ENCODE assay signal across 8 mouse cellular contexts in genomic region chr10:128302357-128302756, GRCm38 (mm10). TPM values are rescaled to one million over a fixed set of nuclear protein-coding genes. Genes with fewer than 3 reads are reported as not detected.
DNase-seq lines count a peak whose midpoint lies in the region; ATAC-seq and TF ChIP-seq lines count a peak whose summit lies in the region.

No protein-coding gene starts in this region.

- no peak for ATAC-seq in kidney, embryonic 14.5 days (ENCODE audit: low FRiP score, low TSS enrichment)
- no peak for ATAC-seq in hindbrain, postnatal 0 days

- H3K36me3 ChIP-seq in kidney, embryonic 14.5 days (ENCODE audit: control insufficient read depth, insufficient read depth, low read length) = peaks cover 2% of the 10 kb centered on the region; the same call in 1 of the 2 replicates
- no peaks in the 10 kb centered on the region for H3K36me3 ChIP-seq in hindbrain, postnatal 0 days (ENCODE audit: insufficient read depth, low read length)

- 36% methylated on average over 3 of the region's 3 CpGs for WGBS in kidney, embryonic 14.5 days
- 33% methylated on average over 3 of the region's 3 CpGs for WGBS in hindbrain, postnatal 0 days

- H3K4me1 ChIP-seq in kidney, embryonic 14.5 days (ENCODE audit: control insufficient read depth, insufficient read depth, low read length) = peaks cover 13% of the 10 kb centered on the region
- peaks cover 14% of the 10 kb centered on the region for H3K4me1 ChIP-seq in hindbrain, postnatal 0 days (ENCODE audit: insufficient read depth, low read length)

- peak overlapping the region; percentile 96 for H3K27ac ChIP-seq in kidney, embryonic 14.5 days (ENCODE audit: low read depth, low read length)
- H3K27ac ChIP-seq in hindbrain, postnatal 0 days = peak overlapping the region; percentile 95

- DNase-seq in kidney, postnatal 4 days = no peak
- DNase-seq in c-Kit-negative CD71-positive TER-119-positive erythroid progenitor cells, embryonic 14.5 days (ENCODE audit: low read depth, low spot score) = peak; percentile 26
- DNase-seq in hindbrain, postnatal 0 days (ENCODE audit: low spot score) = no peak
- peak; percentile 16 for DNase-seq in neural tube, embryonic 10.5 days (ENCODE audit: extremely low spot score, low spot score)
- DNase-seq in layer of hippocampus, adult 9-10 months (ENCODE audit: low spot score) = no peak
- DNase-seq in gastrocnemius, postnatal 25 days = no peak
- no peak for DNase-seq in right cerebral cortex, postnatal 25 days

- TF ChIP-seq CTCF in hindbrain, postnatal 0 days (IDR thresholded peaks at IDR 0.05; ENCODE audit: low read depth) = no peak

- no peaks in the 10 kb centered on the region for H3K27me3 ChIP-seq in kidney, embryonic 14.5 days (ENCODE audit: control insufficient read depth, insufficient read depth, low read length)
- H3K27me3 ChIP-seq in hindbrain, postnatal 0 days (ENCODE audit: insufficient read depth, low read length) = no peaks in the 10 kb centered on the region

- peak overlapping the region; percentile 53 for H3K4me3 ChIP-seq in kidney, embryonic 14.5 days (ENCODE audit: low read length)
- peak overlapping the region; percentile 46 for H3K4me3 ChIP-seq in hindbrain, postnatal 0 days (ENCODE audit: low read length)

- peak overlapping the region; percentile 77 for H3K9ac ChIP-seq in kidney, embryonic 14.5 days (ENCODE audit: low read depth, low read length)
- peak overlapping the region; percentile 74 for H3K9ac ChIP-seq in hindbrain, postnatal 0 days (replicated peaks; ENCODE audit: low read length)

- H3K4me2 ChIP-seq in kidney, embryonic 14.5 days (replicated peaks; ENCODE audit: low read depth, low read length) = peak overlapping the region; percentile 61
- H3K4me2 ChIP-seq in hindbrain, postnatal 0 days (ENCODE audit: low read depth, low read length) = peak overlapping the region; percentile 68

- H3K9me3 ChIP-seq in kidney, embryonic 14.5 days (ENCODE audit: control insufficient read depth, low read length) = no peaks in the 10 kb centered on the region
- H3K9me3 ChIP-seq in hindbrain, postnatal 0 days (ENCODE audit: low read length) = no peaks in the 10 kb centered on the region

RNA-seq across cellular contexts. Expression of gene Pan2, which starts 0.8 kb away (rescaled TPM):
- polyA plus RNA-seq in kidney, embryonic 14.5 days (2014; fragmentation: Nextera tagmentation; extraction: Ambion mirVana) = 32.6 and 44.0 TPM in 2 replicates
- 21.2 and 25.2 TPM in 2 replicates for total RNA-seq in hindbrain, postnatal 0 days (2014; rRNA removed)
- polyA plus RNA-seq in hindbrain, postnatal 0 days (2015; fragmentation: Nextera tagmentation; extraction: Ambion mirVana) = 14.3 and 16.4 TPM in 2 replicates
- 1 to 10 TPM; 5.1 to 5.4 TPM for total RNA-seq in gastrocnemius, postnatal 25 days (2021)

RNA-seq across cellular contexts. Expression of gene Il23a, which starts 3.8 kb away (rescaled TPM):
- polyA plus RNA-seq in kidney, embryonic 14.5 days (2014; fragmentation: Nextera tagmentation; extraction: Ambion mirVana) = 0.24 and 0.29 TPM in 2 replicates
- 0.50 TPM in 1 of 2 replicates, not detected in the other for total RNA-seq in hindbrain, postnatal 0 days (2014; rRNA removed)
- 0.35 and 0.73 TPM in 2 replicates for polyA plus RNA-seq in hindbrain, postnatal 0 days (2015; fragmentation: Nextera tagmentation; extraction: Ambion mirVana)
- total RNA-seq in gastrocnemius, postnatal 25 days (2021) = not detected

RNA-seq across cellular contexts. Expression of gene Cnpy2, which starts 19.9 kb away (rescaled TPM):
- polyA plus RNA-seq in kidney, embryonic 14.5 days (2014; fragmentation: Nextera tagmentation; extraction: Ambion mirVana) = 347 and 389 TPM in 2 replicates
- 42.9 and 73.3 TPM in 2 replicates for total RNA-seq in hindbrain, postnatal 0 days (2014; rRNA removed)
- 186 and 189 TPM in 2 replicates for polyA plus RNA-seq in hindbrain, postnatal 0 days (2015; fragmentation: Nextera tagmentation; extraction: Ambion mirVana)
- 10 to 100 TPM; 45.5 to 47.9 TPM for total RNA-seq in gastrocnemius, postnatal 25 days (2021)

RNA-seq across cellular contexts. Expression of gene Stat2, which starts 32.0 kb away (rescaled TPM):
- polyA plus RNA-seq in kidney, embryonic 14.5 days (2014; fragmentation: Nextera tagmentation; extraction: Ambion mirVana) = 8.4 and 11.8 TPM in 2 replicates
- total RNA-seq in hindbrain, postnatal 0 days (2014; rRNA removed) = 7.5 and 8.5 TPM in 2 replicates
- 9.7 and 12.8 TPM in 2 replicates for polyA plus RNA-seq in hindbrain, postnatal 0 days (2015; fragmentation: Nextera tagmentation; extraction: Ambion mirVana)
- 1 to 10 TPM; 4.6 to 4.7 TPM for total RNA-seq in gastrocnemius, postnatal 25 days (2021)

RNA-seq across cellular contexts. Expression of gene Apof, which starts 33.9 kb away (rescaled TPM):
- polyA plus RNA-seq in kidney, embryonic 14.5 days (2014; fragmentation: Nextera tagmentation; extraction: Ambion mirVana) = not detected in 2 replicates
- 0.50 TPM in 1 of 2 replicates, not detected in the other for total RNA-seq in hindbrain, postnatal 0 days (2014; rRNA removed)
- 0.23 and 0.41 TPM in 2 replicates for polyA plus RNA-seq in hindbrain, postnatal 0 days (2015; fragmentation: Nextera tagmentation; extraction: Ambion mirVana)
- total RNA-seq in gastrocnemius, postnatal 25 days (2021) = not detected

Comparison
In these comparisons a context has a peak if more than half of its experiments do, and no peak if none do; other contexts are left out.
1. DNase-seq: peak in c-Kit-negative CD71-positive TER-119-positive erythroid progenitor cells, embryonic 14.5 days (single experiment) and neural tube, embryonic 10.5 days (single experiment); none in kidney, postnatal 4 days (0 of 2), hindbrain, postnatal 0 days (single experiment), layer of hippocampus, adult 9-10 months (single experiment), gastrocnemius, postnatal 25 days (single experiment) and right cerebral cortex, postnatal 25 days (single experiment).